Mouse (Mus musculus) kidney, postnatal 4 days (tissue): ENCODE data around the gene Msmb.
A peak's percentile ranks its signal among the peaks of the same experiment; 100 is the strongest.
"Not testable (repeated sequence)": the region's sequence is repeated elsewhere in the genome, so short reads cannot be mapped to it uniquely, and the experiment has no call there.

Experiments used
- DNase-seq, 2 experiments: peaks; one replicate each; pipeline ENCODE4 v3.0.0; 2021; ENCODE audit warnings: mixed read lengths in 2 of 2

The Msmb gene

GRCm38 (mm10) chr14:32141723-32142122, at the start of gene Msmb:
Msmb (plus strand) TSS chr14:32142023.
- DNase-seq, result no peak

- DNase-seq, result no peak
Measured at GRCm38 (mm10) chr14:32093018-32093417, 48.8 kb upstream of the Msmb start.

- no peak for DNase-seq
Measured at GRCm38 (mm10) chr14:32093500-32094117, 48.2 kb upstream of the Msmb start.

- DNase-seq, result no peak
Measured at GRCm38 (mm10) chr14:32095646-32096045, 46.2 kb upstream of the Msmb start.

GRCm38 (mm10) chr14:32096740-32097139, 45.1 kb upstream of the Msmb start:
- DNase-seq, result no peak

- DNase-seq, result no peak
Measured at GRCm38 (mm10) chr14:32097691-32098090, 44.1 kb upstream of the Msmb start.

- no peak for DNase-seq
Measured at GRCm38 (mm10) chr14:32098951-32099350, 42.9 kb upstream of the Msmb start.

GRCm38 (mm10) chr14:32103556-32103955, 38.3 kb upstream of the Msmb start:
- DNase-seq, result no peak

GRCm38 (mm10) chr14:32105663-32106062, 36.2 kb upstream of the Msmb start:
- DNase-seq, result peak in 1 of 2 experiments; percentile 17

- DNase-seq, result no peak
Measured at GRCm38 (mm10) chr14:32106911-32107310, 34.9 kb upstream of the Msmb start.

- not testable (repeated sequence) for DNase-seq
Measured at GRCm38 (mm10) chr14:32112124-32112523, 29.7 kb upstream of the Msmb start.

GRCm38 (mm10) chr14:32120940-32121919, 20.6 kb upstream of the Msmb start:
- DNase-seq, result no peak

GRCm38 (mm10) chr14:32121920-32122315, 19.9 kb upstream of the Msmb start:
- peak; percentile 36 to 47 for DNase-seq

GRCm38 (mm10) chr14:32124261-32124660, 17.6 kb upstream of the Msmb start:
- no peak for DNase-seq

- not testable (repeated sequence) for DNase-seq
Measured at GRCm38 (mm10) chr14:32125256-32125655, 16.6 kb upstream of the Msmb start.

GRCm38 (mm10) chr14:32128409-32128808, 13.4 kb upstream of the Msmb start:
- no peak for DNase-seq

- no peak for DNase-seq
Measured at GRCm38 (mm10) chr14:32131836-32132235, 10.0 kb upstream of the Msmb start.

GRCm38 (mm10) chr14:32134293-32134692, 7.5 kb upstream of the Msmb start:
- DNase-seq, result no peak

GRCm38 (mm10) chr14:32136467-32136866, 5.4 kb upstream of the Msmb start:
- DNase-seq, result not testable (repeated sequence)

GRCm38 (mm10) chr14:32140359-32140965, 1.4 kb upstream of the Msmb start:
- no peak for DNase-seq

GRCm38 (mm10) chr14:32144734-32145133, 2.9 kb downstream of the Msmb start:
- no peak for DNase-seq

GRCm38 (mm10) chr14:32145401-32145800, 3.6 kb downstream of the Msmb start:
- DNase-seq, result peak in 1 of 2 experiments; percentile 6

- DNase-seq, result peak; percentile 11 to 27
Measured at GRCm38 (mm10) chr14:32145809-32146511, 4.1 kb downstream of the Msmb start.
